Mouse (Mus musculus): ENCODE measurements around the gene Baz2a. TPM values are rescaled to one million over a fixed set of nuclear protein-coding genes. Genes with fewer than 3 reads are reported as not detected.

Gene Baz2a
- polyA plus RNA-seq, 1 experiment from 2014 or later = 11.4 TPM

GRCm38 (mm10) chr10:128131297-128131696 lies 39.9 kb downstream of the Baz2a start:
- H3K36me3 ChIP-seq (ENCODE audit: control insufficient read depth, insufficient read depth, low read length) = peaks cover 32% of the 10 kb centered on the region
- H3K4me3 ChIP-seq (ENCODE audit: low read length) = no peak overlapping the region
- H3K9ac ChIP-seq (ENCODE audit: low read length) = no peak overlapping the region
- H3K4me2 ChIP-seq (ENCODE audit: low read depth, low read length) = no peak overlapping the region
- H3K27ac ChIP-seq (ENCODE audit: low read length) = no peak overlapping the region
- no peaks in the 10 kb centered on the region for H3K27me3 ChIP-seq (ENCODE audit: control insufficient read depth, insufficient read depth, low read depth, low read length)
- WGBS = 62% methylated on average over 3 of the region's 3 CpGs
- no peaks in the 10 kb centered on the region for H3K9me3 ChIP-seq (ENCODE audit: control insufficient read depth, low read length)
- no peak for ATAC-seq (ENCODE audit: low read depth)
- H3K4me1 ChIP-seq (replicated peaks; ENCODE audit: control insufficient read depth, insufficient read depth, low read length) = no peaks in the 10 kb centered on the region

GRCm38 (mm10) chr10:128131812-128132211 lies 40.4 kb downstream of the Baz2a start:
- H3K4me1 ChIP-seq (replicated peaks; ENCODE audit: control insufficient read depth, insufficient read depth, low read length) = no peaks in the 10 kb centered on the region
- no peak overlapping the region for H3K9ac ChIP-seq (ENCODE audit: low read length)
- H3K9me3 ChIP-seq (ENCODE audit: control insufficient read depth, low read length) = no peaks in the 10 kb centered on the region
- no peak overlapping the region for H3K4me3 ChIP-seq (ENCODE audit: low read length)
- H3K27me3 ChIP-seq (ENCODE audit: control insufficient read depth, insufficient read depth, low read depth, low read length) = no peaks in the 10 kb centered on the region
- H3K27ac ChIP-seq (ENCODE audit: low read length) = no peak overlapping the region
- no peak overlapping the region for H3K4me2 ChIP-seq (ENCODE audit: low read depth, low read length)
- no peak for ATAC-seq (ENCODE audit: low read depth)
- H3K36me3 ChIP-seq (ENCODE audit: control insufficient read depth, insufficient read depth, low read length) = peaks cover 28% of the 10 kb centered on the region

- Histone ChIP-seq H3K27ac (ENCODE audit: low read length) (no peak overlapping the region), H3K4me1 (replicated peaks; ENCODE audit: control insufficient read depth, insufficient read depth, low read length) (no peaks in the 10 kb centered on the region), H3K9ac (ENCODE audit: low read length) (no peak overlapping the region), H3K4me3 (ENCODE audit: low read length) (no peak overlapping the region), H3K36me3 (ENCODE audit: control insufficient read depth, insufficient read depth, low read length) (peaks cover 30% of the 10 kb centered on the region), H3K27me3 (ENCODE audit: control insufficient read depth, insufficient read depth, low read depth, low read length) (no peaks in the 10 kb centered on the region), H3K9me3 (ENCODE audit: control insufficient read depth, low read length) (no peaks in the 10 kb centered on the region), H3K4me2 (ENCODE audit: low read depth, low read length) (no peak overlapping the region)
- no peak for ATAC-seq (ENCODE audit: low read depth)
- 61% methylated on average over 13 of the region's 13 CpGs for WGBS
Observed at GRCm38 (mm10) chr10:128133650-128134332, 42.4 kb downstream of the Baz2a start.

GRCm38 (mm10) chr10:128135374-128135773 lies 44.0 kb downstream of the Baz2a start:
- Histone ChIP-seq H3K36me3 (ENCODE audit: control insufficient read depth, insufficient read depth, low read length) (peaks cover 19% of the 10 kb centered on the region), H3K27me3 (ENCODE audit: control insufficient read depth, insufficient read depth, low read depth, low read length) (no peaks in the 10 kb centered on the region), H3K4me2 (ENCODE audit: low read depth, low read length) (no peak overlapping the region), H3K4me1 (replicated peaks; ENCODE audit: control insufficient read depth, insufficient read depth, low read length) (no peaks in the 10 kb centered on the region), H3K9me3 (ENCODE audit: control insufficient read depth, low read length) (no peaks in the 10 kb centered on the region), H3K27ac (ENCODE audit: low read length) (no peak overlapping the region), H3K9ac (ENCODE audit: low read length) (no peak overlapping the region), H3K4me3 (ENCODE audit: low read length) (no peak overlapping the region)
- no peak for ATAC-seq (ENCODE audit: low read depth)
- 80% methylated on average over 6 of the region's 6 CpGs for WGBS

- H3K4me2 ChIP-seq (ENCODE audit: low read depth, low read length) = no peak overlapping the region
- no peak overlapping the region for H3K27ac ChIP-seq (ENCODE audit: low read length)
- no peaks in the 10 kb centered on the region for H3K4me1 ChIP-seq (replicated peaks; ENCODE audit: control insufficient read depth, insufficient read depth, low read length)
- H3K9ac ChIP-seq (ENCODE audit: low read length) = no peak overlapping the region
- no peaks in the 10 kb centered on the region for H3K27me3 ChIP-seq (ENCODE audit: control insufficient read depth, insufficient read depth, low read depth, low read length)
- peaks cover 18% of the 10 kb centered on the region for H3K36me3 ChIP-seq (ENCODE audit: control insufficient read depth, insufficient read depth, low read length)
- no peaks in the 10 kb centered on the region for H3K9me3 ChIP-seq (ENCODE audit: control insufficient read depth, low read length)
- H3K4me3 ChIP-seq (ENCODE audit: low read length) = no peak overlapping the region
- 69% methylated on average over 12 of the region's 12 CpGs for WGBS
- no peak for ATAC-seq (ENCODE audit: low read depth)
Observed at GRCm38 (mm10) chr10:128140236-128140952, 49.0 kb downstream of the Baz2a start.

- Histone ChIP-seq H3K36me3 (ENCODE audit: control insufficient read depth, insufficient read depth, low read length) (peaks cover 14% of the 10 kb centered on the region), H3K27me3 (ENCODE audit: control insufficient read depth, insufficient read depth, low read depth, low read length) (no peaks in the 10 kb centered on the region), H3K9ac (ENCODE audit: low read length) (no peak overlapping the region), H3K4me1 (replicated peaks; ENCODE audit: control insufficient read depth, insufficient read depth, low read length) (no peaks in the 10 kb centered on the region), H3K9me3 (ENCODE audit: control insufficient read depth, low read length) (no peaks in the 10 kb centered on the region), H3K4me3 (ENCODE audit: low read length) (no peak overlapping the region), H3K27ac (ENCODE audit: low read length) (no peak overlapping the region), H3K4me2 (ENCODE audit: low read depth, low read length) (no peak overlapping the region)
- WGBS = 54% methylated on average over 2 of the region's 2 CpGs
- ATAC-seq (ENCODE audit: low read depth) = no peak
Observed at GRCm38 (mm10) chr10:128142165-128142564, 50.8 kb downstream of the Baz2a start.

GRCm38 (mm10) chr10:128143659-128144058 lies 52.3 kb downstream of the Baz2a start:
- Histone ChIP-seq H3K4me2 (ENCODE audit: low read depth, low read length) (no peak overlapping the region), H3K9me3 (ENCODE audit: control insufficient read depth, low read length) (no peaks in the 10 kb centered on the region), H3K27ac (ENCODE audit: low read length) (no peak overlapping the region; the same call in 1 of the 2 replicates), H3K4me1 (replicated peaks; ENCODE audit: control insufficient read depth, insufficient read depth, low read length) (no peaks in the 10 kb centered on the region), H3K9ac (ENCODE audit: low read length) (no peak overlapping the region), H3K36me3 (ENCODE audit: control insufficient read depth, insufficient read depth, low read length) (peaks cover 9% of the 10 kb centered on the region; the same call in 1 of the 2 replicates), H3K27me3 (ENCODE audit: control insufficient read depth, insufficient read depth, low read depth, low read length) (no peaks in the 10 kb centered on the region), H3K4me3 (ENCODE audit: low read length) (no peak overlapping the region)
- no peak for ATAC-seq (ENCODE audit: low read depth)
- WGBS = 51% methylated on average over 3 of the region's 4 CpGs

GRCm38 (mm10) chr10:128144961-128145360 lies 53.6 kb downstream of the Baz2a start:
- no peak for ATAC-seq (ENCODE audit: low read depth)
- WGBS = 67% methylated on average over 2 of the region's 2 CpGs
- Histone ChIP-seq H3K4me2 (ENCODE audit: low read depth, low read length) (no peak overlapping the region), H3K4me1 (replicated peaks; ENCODE audit: control insufficient read depth, insufficient read depth, low read length) (peaks cover 7% of the 10 kb centered on the region), H3K27me3 (ENCODE audit: control insufficient read depth, insufficient read depth, low read depth, low read length) (no peaks in the 10 kb centered on the region), H3K36me3 (ENCODE audit: control insufficient read depth, insufficient read depth, low read length) (peaks cover 9% of the 10 kb centered on the region; the same call in 1 of the 2 replicates), H3K9ac (ENCODE audit: low read length) (no peak overlapping the region), H3K4me3 (ENCODE audit: low read length) (no peak overlapping the region), H3K9me3 (ENCODE audit: control insufficient read depth, low read length) (no peaks in the 10 kb centered on the region), H3K27ac (ENCODE audit: low read length) (no peak overlapping the region)

GRCm38 (mm10) chr10:128148789-128149365 lies 57.5 kb downstream of the Baz2a start:
- no peaks in the 10 kb centered on the region for H3K27me3 ChIP-seq (ENCODE audit: control insufficient read depth, insufficient read depth, low read depth, low read length)
- 68% methylated on average over 5 of the region's 5 CpGs for WGBS
- peak overlapping the region; percentile 37; the same call in 1 of the 2 replicates for H3K4me2 ChIP-seq (ENCODE audit: low read depth, low read length)
- H3K9me3 ChIP-seq (ENCODE audit: control insufficient read depth, low read length) = no peaks in the 10 kb centered on the region
- peak overlapping the region; percentile 40; the same call in 1 of the 2 replicates for H3K9ac ChIP-seq (ENCODE audit: low read length)
- H3K27ac ChIP-seq (ENCODE audit: low read length) = peak overlapping the region; percentile 88
- H3K36me3 ChIP-seq (ENCODE audit: control insufficient read depth, insufficient read depth, low read length) = no peaks in the 10 kb centered on the region
- no peak overlapping the region; the same call in 1 of the 2 replicates for H3K4me3 ChIP-seq (ENCODE audit: low read length)
- no peak for ATAC-seq (ENCODE audit: low read depth)
- H3K4me1 ChIP-seq (replicated peaks; ENCODE audit: control insufficient read depth, insufficient read depth, low read length) = peaks cover 8% of the 10 kb centered on the region
